Mouse (Mus musculus) erythroblast, embryonic 14.5 days (primary cell): ENCODE measurements around the gene Pcbd1.

Source experiments
- GATA1 ChIP-seq: IDR thresholded peaks from 2 replicates; pipeline ENCODE4 v1.6.1; 2012; ENCODE audit warnings: low read length, inconsistent platforms, mixed read lengths
- TAL1 ChIP-seq: IDR thresholded peaks from 3 replicates; pipeline ENCODE4 v1.6.1; 2012; ENCODE audit warnings: low read length, inconsistent platforms, mixed read lengths

GRCm38 (mm10) chr10:61135226-61135839, 46.2 kb downstream of the Pcbd1 start:
- TF ChIP-seq TAL1 (no peak), GATA1 (no peak)
